Mouse (Mus musculus): Measurements from ENCODE around the gene Nfib. TPM values are rescaled to one million over a fixed set of nuclear protein-coding genes. Genes with fewer than 3 reads are reported as not detected.

The Nfib gene
- total RNA-seq, 2 experiments from 2014 or later = 83.2 to 103 TPM

DNA sequence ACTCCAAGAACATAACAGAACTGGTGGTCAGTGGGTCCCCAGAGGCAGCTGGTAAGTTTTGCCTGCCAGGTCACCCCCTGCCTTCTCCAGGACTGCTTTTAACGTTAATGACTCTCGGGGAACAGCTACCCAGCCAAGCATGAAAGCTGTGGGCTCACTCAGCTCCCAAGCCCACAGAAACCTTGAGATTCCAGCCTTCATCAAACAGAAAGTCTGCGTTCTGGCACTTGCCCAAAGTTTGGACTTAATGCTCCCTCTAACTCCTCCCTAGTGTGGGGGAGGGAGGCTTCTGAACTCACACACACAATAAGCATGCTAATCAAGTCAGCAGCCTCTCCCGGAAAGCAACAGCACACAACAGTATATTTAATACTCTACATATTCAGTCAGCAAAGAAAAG, 360.8 kb downstream of the Nfib start:
- peak; percentile 83 to 85 for DNase-seq

GRCm38 (mm10) chr4:82344224-82344623, 361.3 kb downstream of the Nfib start:
- DNase-seq = no peak

DNA sequence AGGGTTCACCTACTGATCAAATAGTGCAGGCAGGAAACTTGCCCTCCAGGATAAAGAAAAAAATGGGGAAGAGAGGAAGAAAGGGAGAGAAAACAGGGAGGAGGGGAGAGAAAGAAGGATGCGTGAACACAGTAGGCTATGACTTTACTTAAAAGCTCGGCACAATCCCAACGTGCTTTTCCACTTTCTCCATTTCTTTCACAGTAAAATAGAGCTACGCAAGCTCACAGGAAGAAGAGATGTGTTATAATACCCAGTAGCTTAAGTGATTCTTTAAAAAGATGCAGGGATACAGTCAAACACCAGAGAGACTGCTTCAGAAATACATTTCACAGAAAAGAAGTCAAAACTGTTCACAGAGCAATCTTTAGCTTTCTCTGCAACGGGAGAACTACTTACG, 366.6 kb downstream of the Nfib start:
- no peak for DNase-seq

- peak; percentile 43 to 61 for DNase-seq
Observed at GRCm38 (mm10) chr4:82338481-82338880, 367.1 kb downstream of the Nfib start.

GRCm38 (mm10) chr4:82336951-82337381, 368.6 kb downstream of the Nfib start:
- DNase-seq = no peak

DNA sequence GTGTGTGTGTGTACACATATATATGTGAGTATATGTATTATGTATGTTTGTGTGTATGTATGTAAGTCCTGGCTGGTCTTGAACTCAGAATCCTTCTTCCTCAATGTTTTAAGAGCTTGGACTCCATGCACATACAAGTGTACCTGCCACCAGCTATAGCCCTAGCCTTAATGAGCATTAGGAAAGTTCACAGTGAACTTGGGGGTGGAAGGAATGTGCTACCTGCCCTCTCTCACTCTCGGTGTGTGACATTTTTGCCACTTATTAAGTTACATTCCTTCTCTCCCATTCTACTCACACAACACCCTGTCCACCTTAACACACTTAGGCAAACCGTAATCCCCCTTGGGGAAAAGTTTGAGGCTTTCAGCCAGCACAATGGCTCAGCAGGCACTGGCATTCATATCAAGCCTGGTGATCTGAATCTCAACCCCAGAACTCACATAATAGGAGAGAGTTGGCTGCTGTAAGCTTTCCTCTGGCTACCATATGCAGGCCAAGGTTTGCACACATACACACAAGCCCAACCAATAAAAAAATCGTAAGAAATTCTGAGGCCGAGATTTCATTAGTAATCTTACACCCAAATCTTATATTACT, 370.2 kb downstream of the Nfib start:
- DNase-seq = peak in 1 of 2 experiments; percentile 16

- DNase-seq = no peak
Observed at GRCm38 (mm10) chr4:82333413-82333812, 372.1 kb downstream of the Nfib start.

GRCm38 (mm10) chr4:82330095-82330494, 375.5 kb downstream of the Nfib start:
- DNase-seq = no peak

DNA sequence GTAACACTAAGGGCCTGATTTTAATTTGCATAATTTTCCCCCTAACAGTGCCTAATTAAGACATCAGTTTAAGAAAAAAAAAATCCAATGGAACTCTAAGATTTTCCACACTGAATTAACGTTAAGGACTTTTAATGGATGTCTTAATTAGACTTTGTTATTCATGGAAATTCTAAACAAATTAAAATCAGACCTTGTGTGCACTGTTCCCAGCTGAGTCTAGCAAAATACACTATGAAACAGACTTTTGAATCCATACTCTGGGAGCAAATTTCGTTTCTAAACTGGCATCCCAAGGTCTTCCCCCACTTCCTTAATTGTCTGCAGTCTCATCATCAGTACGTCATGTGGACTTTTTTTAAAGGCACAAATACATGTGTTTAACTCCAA, 379.4 kb downstream of the Nfib start:
- no peak for DNase-seq

DNA sequence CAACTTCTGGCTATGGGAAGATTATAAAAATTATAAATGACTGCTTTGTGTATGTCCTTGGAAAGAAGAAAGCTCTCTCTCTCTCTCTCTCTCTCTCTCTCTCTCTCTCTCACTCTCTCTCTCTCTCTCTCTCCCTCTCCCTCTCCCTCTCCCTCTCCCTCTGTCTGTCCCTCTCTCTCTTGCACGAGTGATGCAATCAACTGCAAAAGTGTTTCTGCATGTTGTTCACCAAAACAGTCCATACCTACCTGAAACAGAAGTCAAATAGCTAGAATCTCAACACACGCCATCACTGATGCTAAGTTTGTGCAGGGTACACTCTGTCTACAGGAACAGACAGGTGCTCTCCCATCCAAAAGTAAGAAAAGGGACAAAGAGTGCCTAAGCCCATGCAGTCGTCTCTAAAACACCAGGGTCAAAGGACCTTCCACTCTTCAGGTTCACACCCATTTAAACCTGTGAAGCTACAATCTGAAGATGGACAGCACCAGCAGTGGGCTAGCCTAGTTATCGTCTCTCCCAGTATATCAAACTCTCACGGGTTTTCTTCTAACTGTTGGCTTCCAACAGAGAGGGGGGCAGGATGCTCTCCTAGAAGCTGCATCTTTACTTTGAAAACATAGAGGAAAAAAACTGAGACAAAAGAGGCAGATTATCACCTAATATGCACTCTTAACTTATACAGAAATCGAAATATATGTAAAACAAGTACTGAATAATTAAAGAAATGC, 380.0 kb downstream of the Nfib start:
- DNase-seq = no peak

DNA sequence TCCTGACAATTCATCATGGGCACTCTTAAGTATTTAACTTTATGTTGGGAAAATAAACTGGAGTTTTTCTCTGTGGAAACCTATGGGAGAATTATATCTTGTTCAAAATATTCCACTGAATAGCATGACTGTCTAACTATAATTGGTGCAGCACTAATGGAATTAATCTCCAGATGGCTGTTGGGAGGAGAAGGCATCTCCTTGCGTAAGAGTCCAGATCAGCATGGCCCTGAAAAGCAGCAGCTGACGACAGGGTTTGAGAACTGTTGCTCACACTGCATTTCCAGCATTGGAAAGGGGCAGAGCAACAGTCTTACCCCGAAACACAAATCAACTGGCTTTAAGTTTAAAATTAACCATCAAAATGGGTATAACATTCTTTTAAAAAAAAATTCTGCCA, 380.6 kb downstream of the Nfib start:
- DNase-seq = peak; percentile 32 to 53

- DNase-seq = no peak
Observed at GRCm38 (mm10) chr4:82321008-82321407, 384.5 kb downstream of the Nfib start.

DNA sequence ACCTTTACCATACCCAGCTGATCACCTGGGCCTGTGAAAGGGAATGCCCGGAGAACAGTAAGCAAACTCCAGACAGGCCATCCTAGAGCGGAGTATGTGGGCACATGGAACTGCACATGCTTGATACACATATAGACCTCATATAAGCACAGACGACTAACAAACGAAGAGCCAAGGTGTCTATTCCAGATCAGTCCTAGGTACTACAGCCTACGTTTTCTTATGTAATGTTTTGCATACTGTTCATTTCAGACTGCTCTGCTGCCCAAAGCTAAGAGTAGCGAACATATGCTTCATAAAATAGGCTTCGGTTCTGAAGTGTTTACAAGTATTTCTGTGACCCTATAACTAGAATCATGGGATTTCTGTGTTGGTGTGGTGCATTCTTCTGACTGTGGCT, 386.2 kb downstream of the Nfib start:
- DNase-seq = no peak

- DNase-seq = peak in 1 of 2 experiments; percentile 52
Observed at GRCm38 (mm10) chr4:82316168-82316567, 389.4 kb downstream of the Nfib start.

DNA sequence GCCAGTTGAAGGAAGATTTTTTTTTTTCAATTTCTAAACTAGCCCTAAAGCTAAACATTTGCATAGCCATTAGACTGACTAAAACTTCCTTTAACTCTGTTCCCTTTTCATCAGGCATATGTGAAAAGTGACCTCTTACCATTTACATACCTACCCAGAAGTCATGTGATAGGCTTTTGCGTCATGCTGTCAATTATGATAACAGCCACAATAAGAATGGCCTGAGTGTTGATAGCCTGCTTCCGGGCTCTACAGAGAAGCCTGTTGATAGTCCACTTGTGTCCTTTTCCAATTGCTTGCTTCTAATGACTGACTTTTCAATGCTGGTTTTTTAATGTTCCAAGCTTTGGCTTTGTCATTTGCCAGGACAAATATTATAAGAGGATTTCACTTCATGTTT, 389.8 kb downstream of the Nfib start:
- DNase-seq = no peak

DNA sequence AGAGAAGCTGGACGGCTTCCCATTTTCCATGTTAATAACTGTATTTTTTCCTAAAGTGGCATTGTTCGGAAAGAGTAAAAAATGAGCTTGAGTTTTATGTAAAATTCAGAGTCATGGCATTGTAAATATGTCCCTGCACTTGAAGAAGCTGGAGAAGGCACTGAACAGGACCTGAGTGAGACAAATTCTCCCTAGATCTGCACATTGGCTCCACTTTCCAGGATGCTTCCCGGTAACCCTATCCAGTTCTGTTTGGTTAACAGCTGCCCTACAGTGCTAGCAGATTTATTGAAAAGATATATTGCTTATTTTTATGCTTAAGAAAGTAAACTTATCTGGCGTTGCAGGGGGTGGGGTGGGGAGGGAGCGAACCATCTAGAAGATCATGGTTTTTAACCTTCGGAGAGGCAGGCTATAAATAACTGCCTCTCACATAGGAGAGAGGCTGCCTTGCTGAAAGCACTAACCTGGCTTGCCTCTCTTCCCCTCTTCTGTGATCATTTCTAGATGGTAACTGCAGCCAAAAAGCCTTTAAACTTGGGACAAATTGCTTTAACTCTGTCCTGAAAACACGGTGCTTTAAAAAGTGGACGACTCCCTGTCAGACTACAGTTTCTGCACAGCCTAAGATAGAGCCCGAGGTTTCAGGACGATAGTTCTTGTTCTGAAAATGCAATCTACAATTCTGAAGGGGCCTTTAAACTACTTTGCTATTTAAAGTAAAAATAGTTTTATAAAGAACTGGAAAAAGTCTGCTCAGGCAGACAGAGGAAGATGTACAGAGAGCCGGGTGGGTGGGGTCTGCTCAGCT, 394.4 kb downstream of the Nfib start:
- peak in 1 of 2 experiments; percentile 13 for DNase-seq

GRCm38 (mm10) chr4:82306045-82306444, 399.5 kb downstream of the Nfib start:
- no peak for DNase-seq

GRCm38 (mm10) chr4:82304148-82304871, 401.2 kb downstream of the Nfib start:
- DNase-seq = peak; percentile 17 to 50

DNA sequence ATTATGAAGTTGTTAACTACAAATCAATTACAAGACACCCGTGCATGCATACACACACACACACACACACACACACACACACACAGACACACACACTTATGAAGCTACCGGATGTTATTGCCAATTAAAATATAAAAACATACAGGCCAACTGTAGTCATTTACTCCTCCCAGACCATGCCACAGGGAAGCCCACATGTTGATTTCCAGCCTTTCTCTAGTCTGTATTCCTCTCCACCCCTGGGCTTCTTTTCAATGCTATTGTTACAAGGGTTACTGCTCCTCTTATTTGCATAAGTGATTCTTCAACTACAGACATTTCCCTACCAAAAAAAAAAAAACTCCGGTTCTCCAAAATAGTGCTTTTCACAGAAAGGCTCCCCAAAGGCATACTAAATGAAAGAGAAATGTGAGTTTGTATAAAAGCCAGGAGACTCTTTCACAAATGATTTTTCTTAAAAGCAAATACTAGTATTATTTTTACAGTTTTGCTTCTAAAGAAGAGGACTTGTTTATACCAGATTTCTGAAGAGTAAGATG, 402.1 kb downstream of the Nfib start:
- DNase-seq = no peak

GRCm38 (mm10) chr4:82302901-82303300, 402.6 kb downstream of the Nfib start:
- DNase-seq = no peak

GRCm38 (mm10) chr4:82298606-82299005, 406.9 kb downstream of the Nfib start:
- no peak for DNase-seq

GRCm38 (mm10) chr4:82297562-82297961, 408.0 kb downstream of the Nfib start:
- no peak for DNase-seq
